ENCODE assay signal across 23 mouse cellular contexts in the genomic region with DNA sequence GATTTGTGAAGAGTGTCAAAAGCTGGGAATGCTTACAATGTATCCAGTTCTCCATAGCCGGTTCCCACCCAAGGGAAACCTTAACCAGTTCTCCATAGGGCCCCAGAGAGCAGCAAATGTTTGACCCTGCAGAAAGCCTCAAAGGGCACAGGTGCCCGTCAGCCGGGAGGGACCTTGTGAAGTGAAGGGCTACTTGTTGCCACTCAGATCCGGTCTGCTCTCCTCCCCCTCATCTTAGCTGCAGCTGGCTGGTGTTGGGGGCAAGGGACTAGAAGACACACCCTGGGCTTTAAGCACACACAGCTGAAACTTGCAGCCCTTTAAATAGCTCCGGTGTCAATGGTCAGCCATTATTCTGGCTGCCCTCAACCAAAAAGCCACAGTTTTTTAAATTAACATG. TPM values are rescaled to one million over a fixed set of nuclear protein-coding genes. Genes with fewer than 3 reads are reported as not detected.
DNase-seq lines count a peak whose midpoint lies in the region; ATAC-seq and TF ChIP-seq lines count a peak whose summit lies in the region.
"Had no signal": no experiment of that assay in that cellular context is flagged by ENCODE, and none has a peak within 500 bp of the region (broad histone marks: within the 10 kb centered on the region; RNA-seq: fewer than 3 reads in every experiment).

No protein-coding gene starts in this region.

- no peaks in the 10 kb centered on the region for H3K36me3 ChIP-seq in heart, embryonic 12.5 days
- no peaks in the 10 kb centered on the region for H3K36me3 ChIP-seq in liver, embryonic 11.5 days (ENCODE audit: control insufficient read depth, insufficient read depth, low read length)
- H3K36me3 ChIP-seq in limb, embryonic 14.5 days (ENCODE audit: control insufficient read depth, insufficient read depth, low read length), result no peaks in the 10 kb centered on the region
- no peaks in the 10 kb centered on the region for H3K36me3 ChIP-seq in stomach, embryonic 14.5 days (ENCODE audit: control insufficient read depth, insufficient read depth, low read length)
- peaks cover 10% of the 10 kb centered on the region for H3K36me3 ChIP-seq in midbrain, embryonic 10.5 days
- H3K36me3 ChIP-seq: forebrain, embryonic 12.5 days; G1E; neural tube, embryonic 12.5 days had no signal

- TF ChIP-seq POLR2A in limb, embryonic 14.5 days (IDR thresholded peaks at IDR 0.05; ENCODE audit: borderline replicate concordance, extremely low read depth, insufficient read depth, insufficient read length), result no peak

- H3K4me2 ChIP-seq in heart, embryonic 12.5 days, result no peak overlapping the region
- 0 out of 2 replicates have a peak overlapping the region, but pooled peaks have one; percentile 4 for H3K4me2 ChIP-seq in liver, embryonic 11.5 days
- no peak overlapping the region for H3K4me2 ChIP-seq in limb, embryonic 14.5 days (replicated peaks; ENCODE audit: low read depth, low read length, severe bottlenecking)
- no peak overlapping the region for H3K4me2 ChIP-seq in stomach, embryonic 14.5 days (replicated peaks; ENCODE audit: low read depth, low read length)
- H3K4me2 ChIP-seq: forebrain, embryonic 12.5 days; hindbrain, embryonic 14.5 days; neural tube, embryonic 12.5 days had no signal

- no peak for DNase-seq in heart, postnatal 14 days
- DNase-seq in liver, embryonic 11.5 days (ENCODE audit: low spot score), result no peak
- no peak for DNase-seq in liver
- no peak for DNase-seq in limb, embryonic 14.5 days (ENCODE audit: low spot score)
- no peak for DNase-seq in midbrain, embryonic 10.5 days (ENCODE audit: low spot score)
- no peak for DNase-seq in urinary bladder, postnatal 14 days (ENCODE audit: low spot score)
- DNase-seq: cerebellum, adult 11 months; cerebellum, postnatal 14 days; embryo, embryonic 11 days; gastrocnemius, postnatal 14 days; heart, adult 18-20 months; heart, postnatal 10 days; kidney, postnatal 25 days; lung, postnatal 4 days; thymus, adult 2 months had no signal

- WGBS in heart, embryonic 12.5 days, result 52% methylated on average over 5 of the region's 5 CpGs
- 73% methylated on average over 5 of the region's 5 CpGs for WGBS in liver, embryonic 11.5 days
- whole genome bisulfite sequencing in limb, embryonic 14.5 days, result 43% methylated on average over 5 of the region's 5 CpGs
- WGBS in stomach, embryonic 14.5 days, result 36% methylated on average over 5 of the region's 5 CpGs
- WGBS in midbrain, embryonic 10.5 days, result 77% methylated on average over 5 of the region's 5 CpGs

- intact Hi-C loops in heart, postnatal 14 days (cut with DNase I), result no loop called here

- H3K4me1 ChIP-seq in heart, embryonic 12.5 days (replicated peaks), result peaks cover 47% of the 10 kb centered on the region
- peaks cover 17% of the 10 kb centered on the region for H3K4me1 ChIP-seq in liver, embryonic 11.5 days (replicated peaks; ENCODE audit: control insufficient read depth, insufficient read depth, low read length)
- H3K4me1 ChIP-seq in limb, embryonic 14.5 days (ENCODE audit: control insufficient read depth, insufficient read depth, low read length), result peaks cover 21% of the 10 kb centered on the region
- peaks cover 25% of the 10 kb centered on the region for H3K4me1 ChIP-seq in stomach, embryonic 14.5 days (ENCODE audit: control insufficient read depth, insufficient read depth, low read length)
- H3K4me1 ChIP-seq in midbrain, embryonic 10.5 days, result peaks cover 28% of the 10 kb centered on the region

- no peak overlapping the region for H3K4me3 ChIP-seq in heart, embryonic 12.5 days
- H3K4me3 ChIP-seq in liver, embryonic 11.5 days (ENCODE audit: low read depth, low read length), result no peak overlapping the region
- no peak overlapping the region for H3K4me3 ChIP-seq in limb, embryonic 14.5 days (replicated peaks; ENCODE audit: low read length)
- H3K4me3 ChIP-seq in stomach, embryonic 14.5 days (ENCODE audit: low read depth, low read length), result no peak overlapping the region
- no peak overlapping the region for H3K4me3 ChIP-seq in midbrain, embryonic 10.5 days
- H3K4me3 ChIP-seq: forebrain, embryonic 12.5 days; neural tube, embryonic 12.5 days had no signal

- ATAC-seq in heart, embryonic 12.5 days (ENCODE audit: insufficient number of reproducible peaks, low FRiP score), result no peak
- no peak for ATAC-seq in liver, embryonic 11.5 days (replicated peaks; ENCODE audit: low FRiP score)
- ATAC-seq in limb, embryonic 14.5 days (ENCODE audit: low FRiP score, low read depth), result 0 out of 2 replicates have a peak, but pooled peaks have one; percentile 41
- ATAC-seq in stomach, embryonic 14.5 days (ENCODE audit: insufficient number of reproducible peaks, insufficient read depth, low FRiP score, low read depth), result 0 out of 2 replicates have a peak, but pooled peaks have one; percentile 28
- ATAC-seq: activated CD4-positive, CD25-positive, alpha-beta regulatory T cell, adult 4 months had no signal

- H3K9me3 ChIP-seq in heart, embryonic 12.5 days (replicated peaks), result peaks cover 4% of the 10 kb centered on the region; the same call in 1 of the 2 replicates
- H3K9me3 ChIP-seq in liver, embryonic 11.5 days (ENCODE audit: control insufficient read depth, low read length), result no peaks in the 10 kb centered on the region
- no peaks in the 10 kb centered on the region for H3K9me3 ChIP-seq in limb, embryonic 14.5 days (ENCODE audit: control insufficient read depth, low read length)
- H3K9me3 ChIP-seq in stomach, embryonic 14.5 days (ENCODE audit: control insufficient read depth, low read depth, low read length), result no peaks in the 10 kb centered on the region
- no peaks in the 10 kb centered on the region for H3K9me3 ChIP-seq in midbrain, embryonic 10.5 days (replicated peaks)
- H3K9me3 ChIP-seq: forebrain, embryonic 12.5 days; neural tube, embryonic 12.5 days had no signal

- no peak overlapping the region for H3K9ac ChIP-seq in heart, embryonic 12.5 days
- H3K9ac ChIP-seq in liver, embryonic 11.5 days (ENCODE audit: low read depth, low read length), result no peak overlapping the region
- H3K9ac ChIP-seq in limb, embryonic 14.5 days (ENCODE audit: low read depth, low read length, severe bottlenecking), result no peak overlapping the region
- no peak overlapping the region for H3K9ac ChIP-seq in stomach, embryonic 14.5 days (replicated peaks; ENCODE audit: low read depth, low read length)
- H3K9ac ChIP-seq: forebrain, embryonic 12.5 days; hindbrain, embryonic 14.5 days; liver, embryonic 14.5 days; neural tube, embryonic 12.5 days had no signal

- H3K27ac ChIP-seq in heart, embryonic 12.5 days (ENCODE audit: poor library complexity, severe bottlenecking), result 0 out of 2 replicates have a peak overlapping the region, but pooled peaks have one; percentile 0
- H3K27ac ChIP-seq in liver, embryonic 11.5 days (ENCODE audit: low read depth, low read length), result peak overlapping the region; percentile 5; the same call in 1 of the 2 replicates
- H3K27ac ChIP-seq in limb, embryonic 14.5 days (replicated peaks; ENCODE audit: low read depth, low read length), result no peak overlapping the region
- no peak overlapping the region for H3K27ac ChIP-seq in stomach, embryonic 14.5 days (ENCODE audit: low read length)
- H3K27ac ChIP-seq in midbrain, embryonic 10.5 days (replicated peaks), result no peak overlapping the region
- H3K27ac ChIP-seq: forebrain, embryonic 12.5 days; liver, embryonic 14.5 days; neural tube, embryonic 12.5 days had no signal

- H3K27me3 ChIP-seq in heart, embryonic 12.5 days (replicated peaks), result peaks cover 25% of the 10 kb centered on the region
- H3K27me3 ChIP-seq in liver, embryonic 11.5 days (replicated peaks; ENCODE audit: control insufficient read depth, insufficient read depth, low read length), result no peaks in the 10 kb centered on the region
- no peaks in the 10 kb centered on the region for H3K27me3 ChIP-seq in limb, embryonic 14.5 days (ENCODE audit: control insufficient read depth, insufficient read depth, low read length)
- no peaks in the 10 kb centered on the region for H3K27me3 ChIP-seq in stomach, embryonic 14.5 days (ENCODE audit: control insufficient read depth, insufficient read depth, low read length)
- H3K27me3 ChIP-seq in midbrain, embryonic 10.5 days (ENCODE audit: low read depth, poor library complexity, severe bottlenecking), result no peaks in the 10 kb centered on the region
- H3K27me3 ChIP-seq: forebrain, embryonic 12.5 days; neural tube, embryonic 12.5 days had no signal

RNA-seq across cellular contexts. Expression of gene Srgap1, which starts 30.1 kb away (rescaled TPM):
- 8.5 and 8.6 TPM in 2 replicates for polyA plus RNA-seq in heart, embryonic 12.5 days (2016; fragmentation: Nextera tagmentation; extraction: Ambion mirVana)
- 1 to 10 TPM; 4.0 to 4.6 TPM for total RNA-seq in heart, postnatal 14 days (2021)
- polyA plus RNA-seq in liver, embryonic 11.5 days (2014; fragmentation: Nextera tagmentation; extraction: Ambion mirVana), result 2.8 and 3.8 TPM in 2 replicates
- polyA plus RNA-seq in limb, embryonic 14.5 days (2012; rRNA removed), result 18.2 and 21.4 TPM in 2 replicates
- 9.6 and 13.3 TPM in 2 replicates for polyA plus RNA-seq in limb, embryonic 14.5 days (2014; fragmentation: Nextera tagmentation; extraction: Ambion mirVana)
- 15.5 and 15.6 TPM in 2 replicates for polyA plus RNA-seq in stomach, embryonic 14.5 days (2014; fragmentation: Nextera tagmentation; extraction: Ambion mirVana)
- polyA plus RNA-seq in midbrain, embryonic 10.5 days (2016; fragmentation: Nextera tagmentation; extraction: Ambion mirVana), result 11.5 and 12.4 TPM in 2 replicates
- polyA plus RNA-seq: G1E had no signal

Comparison
In these comparisons a context has a peak if more than half of its experiments do, and no peak if none do; other contexts are left out.
1. ATAC-seq: peak in limb, embryonic 14.5 days (single experiment) and stomach, embryonic 14.5 days (single experiment); none in heart, embryonic 12.5 days (single experiment) and liver, embryonic 11.5 days (single experiment).
2. H3K27ac ChIP-seq: peak in heart, embryonic 12.5 days (single experiment) and liver, embryonic 11.5 days (single experiment); none in limb, embryonic 14.5 days (single experiment), stomach, embryonic 14.5 days (single experiment) and midbrain, embryonic 10.5 days (single experiment).